14 mouse cellular contexts compared by ENCODE assay signal in genomic region chr13:81740898-81741297, GRCm38 (mm10). TPM values are rescaled to one million over a fixed set of nuclear protein-coding genes. Genes with fewer than 3 reads are reported as not detected.
DNase-seq lines count a peak whose midpoint lies in the region; ATAC-seq and TF ChIP-seq lines count a peak whose summit lies in the region.
"Had no signal": no experiment of that assay in that cellular context is flagged by ENCODE, and none has a peak within 500 bp of the region (broad histone marks: within the 10 kb centered on the region; RNA-seq: fewer than 3 reads in every experiment).

No protein-coding gene starts in this region.

- WGBS in liver, embryonic 14.5 days (ENCODE audit: insufficient replicate concordance), result 12% methylated on average over 3 of the region's 3 CpGs
- WGBS in stomach, postnatal 0 days, result 48% methylated on average over 3 of the region's 3 CpGs
- WGBS in hindbrain, embryonic 12.5 days, result 55% methylated on average over 3 of the region's 3 CpGs

- no peak overlapping the region for H3K4me3 ChIP-seq in liver, embryonic 14.5 days (ENCODE audit: insufficient read depth in 1 of 2, low read depth in 2 of 2, low read length in 2 of 2)
- no peak overlapping the region for H3K4me3 ChIP-seq in stomach, postnatal 0 days (ENCODE audit: low read depth, low read length)
- no peak overlapping the region for H3K4me3 ChIP-seq in hindbrain, embryonic 12.5 days
- H3K4me3 ChIP-seq: forebrain, embryonic 12.5 days; hindbrain, embryonic 13.5 days; neural tube, embryonic 13.5 days had no signal

- DNase-seq in spleen, postnatal 36 days (ENCODE audit: low spot score in 2 of 2), result peak; percentile 4 to 7
- no peak for DNase-seq in spleen, adult 12 weeks (ENCODE audit: low spot score)
- DNase-seq in c-Kit-positive CD71-negative TER-119-negative erythroid progenitor cells, embryonic 14.5 days (ENCODE audit: low read depth), result peak; percentile 8
- DNase-seq in liver, embryonic 14.5 days (ENCODE audit: low read depth in 3 of 3, low spot score in 3 of 3), result no peak
- DNase-seq in stomach, postnatal 0 days (ENCODE audit: low spot score), result no peak
- DNase-seq in heart, adult 11 months, result no peak
- no peak for DNase-seq in cerebellum, adult 18-20 months
- DNase-seq: heart, adult 18-20 months; thymus, adult 18-20 months had no signal

- H3K36me3 ChIP-seq in liver, embryonic 14.5 days (replicated peaks; ENCODE audit: control insufficient read depth, insufficient read depth, low read depth), result no peaks in the 10 kb centered on the region
- H3K36me3 ChIP-seq in stomach, postnatal 0 days (ENCODE audit: control insufficient read depth, insufficient read depth, low read length), result no peaks in the 10 kb centered on the region
- no peaks in the 10 kb centered on the region for H3K36me3 ChIP-seq in hindbrain, embryonic 12.5 days
- H3K36me3 ChIP-seq: forebrain, embryonic 12.5 days; hindbrain, embryonic 13.5 days; neural tube, embryonic 13.5 days had no signal

- H3K27ac ChIP-seq in liver, embryonic 14.5 days, result no peak overlapping the region
- no peak overlapping the region for H3K27ac ChIP-seq in stomach, postnatal 0 days (replicated peaks)
- H3K27ac ChIP-seq in hindbrain, embryonic 12.5 days, result no peak overlapping the region
- H3K27ac ChIP-seq: forebrain, embryonic 12.5 days; hindbrain, embryonic 13.5 days; neural tube, embryonic 13.5 days had no signal

- H3K9me3 ChIP-seq in liver, embryonic 14.5 days (ENCODE audit: control insufficient read depth, low read length), result no peaks in the 10 kb centered on the region
- no peaks in the 10 kb centered on the region for H3K9me3 ChIP-seq in stomach, postnatal 0 days (ENCODE audit: control insufficient read depth, low read length)
- H3K9me3 ChIP-seq in hindbrain, embryonic 12.5 days (replicated peaks), result no peaks in the 10 kb centered on the region
- H3K9me3 ChIP-seq: forebrain, embryonic 12.5 days; hindbrain, embryonic 13.5 days had no signal

- H3K4me2 ChIP-seq in liver, embryonic 14.5 days (ENCODE audit: low read depth), result no peak overlapping the region
- no peak overlapping the region for H3K4me2 ChIP-seq in stomach, postnatal 0 days (replicated peaks; ENCODE audit: low read depth)
- H3K4me2 ChIP-seq in hindbrain, embryonic 12.5 days (replicated peaks), result no peak overlapping the region
- H3K4me2 ChIP-seq: forebrain, embryonic 12.5 days; hindbrain, embryonic 13.5 days; midbrain, embryonic 11.5 days; neural tube, embryonic 13.5 days had no signal

- ATAC-seq in liver, embryonic 14.5 days (ENCODE audit: insufficient read depth), result peak; percentile 76
- no peak for ATAC-seq in stomach, postnatal 0 days (ENCODE audit: low FRiP score, low TSS enrichment)
- ATAC-seq in hindbrain, embryonic 12.5 days (ENCODE audit: low FRiP score), result no peak

- peak; percentile 61 for TF ChIP-seq EP300 in liver, embryonic 14.5 days (IDR thresholded peaks at IDR 0.05; ENCODE audit: low read depth)
- no peak for TF ChIP-seq EP300 in stomach, postnatal 0 days (optimal IDR thresholded peaks at IDR 0.05)

- H3K4me1 ChIP-seq in liver, embryonic 14.5 days (replicated peaks; ENCODE audit: control insufficient read depth in 2 of 2, insufficient read depth in 2 of 2, low read length in 1 of 2), result peaks cover 10 to 24% of the 10 kb centered on the region in 2 experiments
- no peaks in the 10 kb centered on the region for H3K4me1 ChIP-seq in stomach, postnatal 0 days (replicated peaks; ENCODE audit: control insufficient read depth, insufficient read depth)
- H3K4me1 ChIP-seq in hindbrain, embryonic 12.5 days, result no peaks in the 10 kb centered on the region
- H3K4me1 ChIP-seq: forebrain, embryonic 12.5 days; hindbrain, embryonic 13.5 days; neural tube, embryonic 13.5 days had no signal

- peak; percentile 65 for TF ChIP-seq CTCF in liver, embryonic 14.5 days (IDR thresholded peaks at IDR 0.05; ENCODE audit: low read depth)
- TF ChIP-seq CTCF in stomach, postnatal 0 days (IDR thresholded peaks at IDR 0.05; ENCODE audit: low read depth), result 0 out of 2 replicates have a peak, but pooled peaks have one; percentile 26

- no peaks in the 10 kb centered on the region for H3K27me3 ChIP-seq in liver, embryonic 14.5 days (ENCODE audit: control insufficient read depth, insufficient read depth, low read length)
- H3K27me3 ChIP-seq in stomach, postnatal 0 days (ENCODE audit: control insufficient read depth, insufficient read depth, low read length), result no peaks in the 10 kb centered on the region
- no peaks in the 10 kb centered on the region for H3K27me3 ChIP-seq in hindbrain, embryonic 12.5 days
- H3K27me3 ChIP-seq: forebrain, embryonic 12.5 days; hindbrain, embryonic 13.5 days; neural tube, embryonic 13.5 days had no signal

- H3K9ac ChIP-seq in liver, embryonic 14.5 days (replicated peaks), result no peak overlapping the region
- H3K9ac ChIP-seq in stomach, postnatal 0 days (ENCODE audit: low read length), result no peak overlapping the region
- H3K9ac ChIP-seq in hindbrain, embryonic 12.5 days, result no peak overlapping the region
- H3K9ac ChIP-seq: forebrain, embryonic 12.5 days; hindbrain, embryonic 13.5 days; neural tube, embryonic 13.5 days had no signal

RNA-seq across cellular contexts. Expression of gene Mblac2, which starts 29.8 kb away (rescaled TPM):
- polyA plus RNA-seq in liver, embryonic 14.5 days (2012; rRNA removed), result 1.1 and 1.2 TPM in 2 replicates
- 2.7 and 3.2 TPM in 2 replicates for polyA plus RNA-seq in liver, embryonic 14.5 days (2014; fragmentation: Nextera tagmentation; extraction: Ambion mirVana)
- polyA plus RNA-seq in stomach, postnatal 0 days (2015; fragmentation: Nextera tagmentation; extraction: Ambion mirVana), result 11.1 and 11.7 TPM in 2 replicates
- polyA plus RNA-seq in hindbrain, embryonic 12.5 days (2016; fragmentation: Nextera tagmentation; extraction: Ambion mirVana), result 9.9 and 10.1 TPM in 2 replicates

RNA-seq across cellular contexts. Expression of gene Polr3g, which starts 30.1 kb away (rescaled TPM):
- 6.5 and 8.9 TPM in 2 replicates for polyA plus RNA-seq in liver, embryonic 14.5 days (2012; rRNA removed)
- polyA plus RNA-seq in liver, embryonic 14.5 days (2014; fragmentation: Nextera tagmentation; extraction: Ambion mirVana), result 10.9 and 11.7 TPM in 2 replicates
- 34.0 and 39.6 TPM in 2 replicates for polyA plus RNA-seq in stomach, postnatal 0 days (2015; fragmentation: Nextera tagmentation; extraction: Ambion mirVana)
- polyA plus RNA-seq in hindbrain, embryonic 12.5 days (2016; fragmentation: Nextera tagmentation; extraction: Ambion mirVana), result 7.5 and 9.0 TPM in 2 replicates

RNA-seq across cellular contexts. Expression of gene Cetn3, which starts 42.0 kb away (rescaled TPM):
- polyA plus RNA-seq in liver, embryonic 14.5 days (2012; rRNA removed), result 24.2 and 64.1 TPM in 2 replicates
- polyA plus RNA-seq in liver, embryonic 14.5 days (2014; fragmentation: Nextera tagmentation; extraction: Ambion mirVana), result 142 and 146 TPM in 2 replicates
- polyA plus RNA-seq in stomach, postnatal 0 days (2015; fragmentation: Nextera tagmentation; extraction: Ambion mirVana), result 166 and 170 TPM in 2 replicates
- polyA plus RNA-seq in hindbrain, embryonic 12.5 days (2016; fragmentation: Nextera tagmentation; extraction: Ambion mirVana), result 228 and 245 TPM in 2 replicates

Comparison
In these comparisons a context has a peak if more than half of its experiments do, and no peak if none do; other contexts are left out.
1. DNase-seq: peak in spleen, postnatal 36 days (2 of 2) and c-Kit-positive CD71-negative TER-119-negative erythroid progenitor cells, embryonic 14.5 days (single experiment); none in spleen, adult 12 weeks (single experiment), liver, embryonic 14.5 days (0 of 3), stomach, postnatal 0 days (single experiment), heart, adult 11 months (single experiment) and cerebellum, adult 18-20 months (0 of 2).